Mouse (Mus musculus): Measurements from ENCODE around the gene Eif4e1b. TPM values are rescaled to one million over a fixed set of nuclear protein-coding genes. Genes with fewer than 3 reads are reported as not detected.
"Not testable (repeated sequence)": the region's sequence is repeated elsewhere in the genome, so short reads cannot be mapped to it uniquely, and the experiment has no call there.

Gene Eif4e1b
- polyA plus RNA-seq, 1 experiment from 2014 or later: not detected

GRCm38 (mm10) chr13:54780592-54780991, 3.2 kb upstream of the Eif4e1b start:
- 64% methylated on average over 3 of the region's 3 CpGs for WGBS (ENCODE audit: insufficient replicate concordance)
- ATAC-seq (ENCODE audit: low read depth): no peak

GRCm38 (mm10) chr13:54781086-54781485, 2.7 kb upstream of the Eif4e1b start:
- no peak overlapping the region for H3K4me2 ChIP-seq (ENCODE audit: low read depth, low read length)
- no peak overlapping the region for H3K4me3 ChIP-seq (ENCODE audit: low read depth, low read length)
- no peaks in the 10 kb centered on the region for H3K4me1 ChIP-seq (ENCODE audit: control insufficient read depth, low read depth, low read length)
- 58% methylated on average over 3 of the region's 3 CpGs for WGBS (ENCODE audit: insufficient replicate concordance)
- H3K36me3 ChIP-seq (ENCODE audit: control insufficient read depth, insufficient read depth): no peaks in the 10 kb centered on the region
- no peak overlapping the region for H3K27ac ChIP-seq (ENCODE audit: low read length)
- H3K9me3 ChIP-seq (replicated peaks; ENCODE audit: control insufficient read depth, low read length): no peaks in the 10 kb centered on the region
- H3K9ac ChIP-seq (ENCODE audit: low read depth, low read length): no peak overlapping the region
- ATAC-seq (ENCODE audit: low read depth): no peak
- no peaks in the 10 kb centered on the region for H3K27me3 ChIP-seq (ENCODE audit: control insufficient read depth, insufficient read depth, low read depth, low read length)

More at GRCm38 (mm10) chr13:54780592-54780991, 3.2 kb upstream of the Eif4e1b start:
- Histone ChIP-seq H3K36me3 (ENCODE audit: control insufficient read depth, insufficient read depth) (no peaks in the 10 kb centered on the region), H3K27me3 (ENCODE audit: control insufficient read depth, insufficient read depth, low read depth, low read length) (no peaks in the 10 kb centered on the region), H3K9me3 (replicated peaks; ENCODE audit: control insufficient read depth, low read length) (no peaks in the 10 kb centered on the region), H3K4me1 (ENCODE audit: control insufficient read depth, low read depth, low read length) (no peaks in the 10 kb centered on the region), H3K4me3 (ENCODE audit: low read depth, low read length) (no peak overlapping the region), H3K4me2 (ENCODE audit: low read depth, low read length) (no peak overlapping the region), H3K27ac (ENCODE audit: low read length) (no peak overlapping the region), H3K9ac (ENCODE audit: low read depth, low read length) (no peak overlapping the region)

GRCm38 (mm10) chr13:54783235-54783634, 563 bp upstream of the Eif4e1b start:
- WGBS (ENCODE audit: insufficient replicate concordance): 37% methylated on average over 2 of the region's 2 CpGs
- H3K27me3 ChIP-seq (ENCODE audit: control insufficient read depth, insufficient read depth, low read depth, low read length): no peaks in the 10 kb centered on the region

GRCm38 (mm10) chr13:54787591-54787990, 3.8 kb downstream of the Eif4e1b start:
- H3K36me3 ChIP-seq (ENCODE audit: control insufficient read depth, insufficient read depth); H3K9ac ChIP-seq (ENCODE audit: low read depth, low read length); H3K4me1 ChIP-seq (ENCODE audit: control insufficient read depth, low read depth, low read length); ATAC-seq (ENCODE audit: low read depth); H3K9me3 ChIP-seq (replicated peaks; ENCODE audit: control insufficient read depth, low read length); H3K4me2 ChIP-seq (ENCODE audit: low read depth, low read length); H3K4me3 ChIP-seq (ENCODE audit: low read depth, low read length); H3K27ac ChIP-seq (ENCODE audit: low read length): not testable (repeated sequence)
- peaks cover 26% of the 10 kb centered on the region for H3K27me3 ChIP-seq (ENCODE audit: control insufficient read depth, insufficient read depth, low read depth, low read length)
- 59% methylated on average over 2 of the region's 2 CpGs for WGBS (ENCODE audit: insufficient replicate concordance)

More at GRCm38 (mm10) chr13:54783235-54783634, 563 bp upstream of the Eif4e1b start:
- no peak for ATAC-seq (ENCODE audit: low read depth)
- no peak overlapping the region for H3K9ac ChIP-seq (ENCODE audit: low read depth, low read length)
- no peaks in the 10 kb centered on the region for H3K4me1 ChIP-seq (ENCODE audit: control insufficient read depth, low read depth, low read length)
- no peaks in the 10 kb centered on the region for H3K9me3 ChIP-seq (replicated peaks; ENCODE audit: control insufficient read depth, low read length)
- no peak overlapping the region for H3K27ac ChIP-seq (ENCODE audit: low read length)
- H3K4me3 ChIP-seq (ENCODE audit: low read depth, low read length): no peak overlapping the region
- H3K36me3 ChIP-seq (ENCODE audit: control insufficient read depth, insufficient read depth): no peaks in the 10 kb centered on the region
- H3K4me2 ChIP-seq (ENCODE audit: low read depth, low read length): no peak overlapping the region

GRCm38 (mm10) chr13:54788740-54789560, 5.2 kb downstream of the Eif4e1b start, which contains the start of gene Tspan17:
Gene Tspan17 (plus strand): TSS chr13:54789377.
- Histone ChIP-seq H3K4me1 (ENCODE audit: control insufficient read depth, low read depth, low read length) (peaks cover 10% of the 10 kb centered on the region; the same call in 1 of the 2 replicates), H3K9ac (ENCODE audit: low read depth, low read length) (peak within 1 kb of the TSS; percentile 35; the same call in 1 of the 2 replicates), H3K36me3 (ENCODE audit: control insufficient read depth, insufficient read depth) (no peaks in the 10 kb centered on the region), H3K4me2 (ENCODE audit: low read depth, low read length) (peak within 1 kb of the TSS; percentile 81), H3K27ac (ENCODE audit: low read length) (no peak within 1 kb of the TSS), H3K9me3 (replicated peaks; ENCODE audit: control insufficient read depth, low read length) (no peaks in the 10 kb centered on the region), H3K4me3 (ENCODE audit: low read depth, low read length) (peak within 1 kb of the TSS; percentile 60), H3K27me3 (ENCODE audit: control insufficient read depth, insufficient read depth, low read depth, low read length) (peaks cover 26% of the 10 kb centered on the region)
- peak; percentile 83 for ATAC-seq (ENCODE audit: low read depth)
- WGBS (ENCODE audit: insufficient replicate concordance): 1% methylated on average over 49 of the region's 49 CpGs

- Histone ChIP-seq H3K4me3 (ENCODE audit: low read depth, low read length) (peak overlapping the region; percentile 60), H3K27me3 (ENCODE audit: control insufficient read depth, insufficient read depth, low read depth, low read length) (peaks cover 26% of the 10 kb centered on the region), H3K4me1 (ENCODE audit: control insufficient read depth, low read depth, low read length) (peaks cover 10% of the 10 kb centered on the region; the same call in 1 of the 2 replicates), H3K36me3 (ENCODE audit: control insufficient read depth, insufficient read depth) (no peaks in the 10 kb centered on the region), H3K27ac (ENCODE audit: low read length) (no peak overlapping the region), H3K9me3 (replicated peaks; ENCODE audit: control insufficient read depth, low read length) (no peaks in the 10 kb centered on the region), H3K9ac (ENCODE audit: low read depth, low read length) (peak overlapping the region; percentile 35; the same call in 1 of the 2 replicates), H3K4me2 (ENCODE audit: low read depth, low read length) (peak overlapping the region; percentile 81)
- WGBS (ENCODE audit: insufficient replicate concordance): 2% methylated on average over 38 of the region's 38 CpGs
- ATAC-seq (ENCODE audit: low read depth): no peak
These were observed 6.0 kb downstream of the Eif4e1b start for GRCm38 (mm10) chr13:54789561-54790397.

GRCm38 (mm10) chr13:54792259-54793230, 8.7 kb downstream of the Eif4e1b start:
- Histone ChIP-seq H3K27ac (ENCODE audit: low read length) (no peak overlapping the region), H3K4me3 (ENCODE audit: low read depth, low read length) (no peak overlapping the region), H3K27me3 (ENCODE audit: control insufficient read depth, insufficient read depth, low read depth, low read length) (peaks cover 26% of the 10 kb centered on the region), H3K9ac (ENCODE audit: low read depth, low read length) (no peak overlapping the region), H3K9me3 (replicated peaks; ENCODE audit: control insufficient read depth, low read length) (no peaks in the 10 kb centered on the region), H3K4me1 (ENCODE audit: control insufficient read depth, low read depth, low read length) (peaks cover 10% of the 10 kb centered on the region; the same call in 1 of the 2 replicates), H3K4me2 (ENCODE audit: low read depth, low read length) (no peak overlapping the region), H3K36me3 (ENCODE audit: control insufficient read depth, insufficient read depth) (no peaks in the 10 kb centered on the region)
- 13% methylated on average over 21 of the region's 21 CpGs for WGBS (ENCODE audit: insufficient replicate concordance)
- ATAC-seq (ENCODE audit: low read depth): no peak

- Histone ChIP-seq H3K36me3 (ENCODE audit: control insufficient read depth, insufficient read depth) (no peaks in the 10 kb centered on the region), H3K27ac (ENCODE audit: low read length) (no peak overlapping the region), H3K27me3 (ENCODE audit: control insufficient read depth, insufficient read depth, low read depth, low read length) (peaks cover 23% of the 10 kb centered on the region), H3K9ac (ENCODE audit: low read depth, low read length) (no peak overlapping the region), H3K4me1 (ENCODE audit: control insufficient read depth, low read depth, low read length) (peaks cover 8% of the 10 kb centered on the region; the same call in 1 of the 2 replicates), H3K9me3 (replicated peaks; ENCODE audit: control insufficient read depth, low read length) (no peaks in the 10 kb centered on the region), H3K4me3 (ENCODE audit: low read depth, low read length) (no peak overlapping the region), H3K4me2 (ENCODE audit: low read depth, low read length) (no peak overlapping the region)
- 65% methylated on average over 16 of the region's 16 CpGs for WGBS (ENCODE audit: insufficient replicate concordance)
- no peak for ATAC-seq (ENCODE audit: low read depth)
These were observed 10.3 kb downstream of the Eif4e1b start for GRCm38 (mm10) chr13:54794002-54794577.
